ENCODE assay signal across 21 mouse cellular contexts in genomic region chr10:97886049-97886448, GRCm38 (mm10).
"Had no signal": no experiment of that assay in that cellular context is flagged by ENCODE, and none has a peak within 500 bp of the region (broad histone marks: within the 10 kb centered on the region; RNA-seq: fewer than 3 reads in every experiment).

No protein-coding gene starts in this region.

- H3K4me1 ChIP-seq: heart, embryonic 10.5 days; heart, embryonic 12.5 days; hindbrain, embryonic 10.5 days; hindbrain, embryonic 12.5 days; intestine, embryonic 15.5 days; limb, embryonic 10.5 days; limb, embryonic 12.5 days; liver, embryonic 13.5 days had no signal

- H3K4me3 ChIP-seq: gastrocnemius, adult 2 months; heart, embryonic 10.5 days; heart, embryonic 12.5 days; hindbrain, embryonic 10.5 days; hindbrain, embryonic 12.5 days; intestine, embryonic 15.5 days; layer of hippocampus, adult 2 months; limb, embryonic 10.5 days; limb, embryonic 12.5 days; liver, embryonic 13.5 days had no signal

- DNase-seq: gastrocnemius, adult 2 months; gastrocnemius, postnatal 10 days; gastrocnemius, postnatal 25 days; heart, adult 18-20 months; heart, postnatal 10 days; heart, postnatal 4 days; kidney, adult 18-20 months; kidney, adult 8-10 months; kidney, postnatal 10 days; kidney, postnatal 25 days; kidney, postnatal 4 days; liver; liver, embryonic 13.5 days had no signal
